Mouse (Mus musculus) heart, embryonic 12.5 days (tissue): ENCODE measurements around the gene Rin2. TPM values are rescaled to one million over a fixed set of nuclear protein-coding genes. Genes with fewer than 3 reads are reported as not detected.

ENCODE experiments used
- ATAC-seq: fragments of 200-750 bp; cut with Nextera tagmentation; 2 replicates; pipeline ENCODE4 v1.8.0; 2017; ENCODE audit warnings: moderate TSS enrichment, moderate library complexity; ENCODE audit not compliant: insufficient number of reproducible peaks, low FRiP score
- H3K27ac ChIP-seq: fragments of 300-500 bp; sonication (generic); 2 replicates; pipeline ENCODE4 v1.5.1; 2016; ENCODE audit warnings: mild to moderate bottlenecking, moderate library complexity; ENCODE audit not compliant: poor library complexity, severe bottlenecking
- H3K27me3 ChIP-seq: fragments of 300-500 bp; sonication (generic); replicated peaks from 2 replicates; pipeline ENCODE4 v1.6.1; 2016; ENCODE audit warnings: mild to moderate bottlenecking, moderate library complexity
- H3K36me3 ChIP-seq: fragments of 300-500 bp; sonication (generic); 2 replicates; pipeline ENCODE4 v1.6.1; 2016; ENCODE audit warnings: mild to moderate bottlenecking, moderate library complexity
- H3K4me1 ChIP-seq: fragments of 300-500 bp; sonication (generic); replicated peaks from 2 replicates; pipeline ENCODE4 v1.6.1; 2016; ENCODE audit warnings: mild to moderate bottlenecking
- H3K4me2 ChIP-seq: fragments of 300-500 bp; sonication (generic); 2 replicates; pipeline ENCODE4 v1.6.1; 2016; ENCODE audit warnings: mild to moderate bottlenecking, moderate library complexity
- H3K4me3 ChIP-seq: fragments of 300-500 bp; sonication (generic); 2 replicates; pipeline ENCODE4 v1.5.1; 2016; ENCODE audit warnings: mild to moderate bottlenecking
- H3K9ac ChIP-seq: fragments of 300-500 bp; sonication (generic); 2 replicates; pipeline ENCODE4 v1.6.1; 2016; ENCODE audit warnings: mild to moderate bottlenecking, moderate library complexity
- H3K9me3 ChIP-seq: fragments of 300-500 bp; sonication (generic); replicated peaks from 2 replicates; pipeline ENCODE4 v1.6.1; 2016; ENCODE audit warnings: mild to moderate bottlenecking, moderate library complexity
- WGBS: fragments of 180-500 bp; shearing (Covaris S2); methylation state at CpG from one replicate; pipeline ENCODE4 v1.1.7; 2016; 5-methylcytosine and 5-hydroxymethylcytosine counted together
- polyA plus RNA-seq: library from polyadenylated mRNA; unstranded; fragments of >200 nt; fragmentation: Nextera tagmentation; extraction: Ambion mirVana; gene quantifications from 2 replicates; pipeline ENCODE4 v1.2.1, GENCODE M21; 2016

Rin2 gene
- polyA plus RNA-seq, 1 experiment from 2014 or later, result 19.0 TPM

DNA sequence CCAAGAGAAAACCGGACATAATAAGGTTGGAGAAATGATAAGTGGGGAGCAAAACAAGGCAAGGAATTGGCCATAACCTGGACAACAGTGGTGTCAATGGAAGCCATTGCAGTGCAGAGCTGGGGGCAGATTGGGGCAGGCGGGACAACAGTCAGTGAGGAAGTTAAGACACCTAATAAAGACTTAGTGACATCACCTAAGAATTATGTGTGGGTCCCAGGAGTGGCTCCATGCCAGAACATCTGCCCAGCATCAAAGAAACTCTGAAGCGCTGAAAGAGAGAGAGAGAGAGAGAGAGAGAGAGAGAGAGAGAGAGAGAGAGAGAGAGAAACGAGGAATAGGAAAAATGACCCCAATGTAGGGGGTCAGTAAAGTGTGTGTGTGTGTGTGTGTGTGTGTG lies 6.9 kb upstream of the Rin2 start:
- Histone ChIP-seq H3K27ac (no peak overlapping the region; the same call in 1 of the 2 replicates), H3K4me3 (no peak overlapping the region), H3K27me3 (no peaks in the 10 kb centered on the region), H3K4me1 (peaks cover 8% of the 10 kb centered on the region), H3K4me2 (no peak overlapping the region), H3K36me3 (no peaks in the 10 kb centered on the region), H3K9ac (no peak overlapping the region), H3K9me3 (no peaks in the 10 kb centered on the region)
- peak; percentile 57; the same call in 1 of the 2 replicates for ATAC-seq
- 50% methylated on average over 4 of the region's 4 CpGs for WGBS

DNA sequence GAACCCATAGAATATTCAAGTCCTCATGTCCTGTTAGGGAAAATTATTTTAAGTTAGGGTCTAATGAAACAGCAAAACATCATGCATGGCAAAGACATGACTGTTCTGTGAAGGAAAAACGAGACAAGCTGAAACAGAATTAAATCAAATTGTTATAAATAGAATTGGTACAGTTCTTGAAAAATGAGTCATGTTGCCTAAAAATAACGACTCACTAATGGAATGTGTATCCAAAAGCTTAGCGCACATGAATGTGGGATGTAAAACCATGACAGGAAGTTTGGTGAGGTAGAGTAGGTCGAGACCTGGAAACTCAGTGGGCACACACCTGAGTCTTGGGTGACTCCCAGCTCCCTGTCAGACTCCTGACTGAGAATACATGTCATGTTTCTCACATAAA lies 4.9 kb upstream of the Rin2 start:
- Histone ChIP-seq H3K4me3 (no peak overlapping the region), H3K27ac (0 out of 2 replicates have a peak overlapping the region, but pooled peaks have one; percentile 9), H3K4me1 (peaks cover 20% of the 10 kb centered on the region), H3K27me3 (no peaks in the 10 kb centered on the region), H3K36me3 (no peaks in the 10 kb centered on the region), H3K4me2 (no peak overlapping the region), H3K9me3 (no peaks in the 10 kb centered on the region), H3K9ac (no peak overlapping the region)
- 64% methylated on average over 4 of the region's 4 CpGs for WGBS
- ATAC-seq, result no peak

DNA sequence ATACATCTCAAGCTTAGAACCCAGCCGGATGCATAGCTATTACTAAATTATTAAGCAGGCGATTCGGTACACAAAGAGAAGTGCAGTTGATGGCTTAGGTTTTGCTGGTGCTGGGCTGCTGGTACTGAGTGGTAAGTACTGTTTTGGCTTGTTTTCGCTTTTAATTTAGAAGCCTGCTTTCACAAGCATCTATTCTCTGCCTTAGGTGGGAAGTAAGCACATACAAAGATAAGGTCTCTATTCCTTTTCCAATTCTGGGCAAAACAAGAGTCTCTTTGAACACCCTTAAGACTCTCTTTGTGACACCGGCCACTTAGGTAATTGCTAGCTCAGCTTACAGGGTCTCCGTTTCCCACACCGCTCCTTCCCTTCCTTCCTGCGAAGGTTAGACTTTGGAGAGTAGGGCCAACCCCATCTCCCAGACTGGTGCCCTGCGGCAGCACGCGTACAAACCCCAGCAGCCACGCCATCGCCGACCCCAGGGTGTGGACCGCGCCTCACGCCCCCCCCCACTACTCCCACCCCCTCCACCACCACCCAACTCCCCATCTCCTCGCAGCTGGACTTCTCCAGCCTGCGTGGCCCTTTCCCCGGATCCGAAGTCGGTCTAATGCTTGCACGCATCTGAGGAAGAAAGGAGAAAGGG lies 396 bp upstream of the Rin2 start:
- peak overlapping the region; percentile 93 for H3K4me2 ChIP-seq
- H3K27me3 ChIP-seq, result no peaks in the 10 kb centered on the region
- H3K9me3 ChIP-seq, result 0 out of 2 replicates have a peak, but pooled peaks cover 3% of the 10 kb centered on the region
- ATAC-seq, result peak; percentile 46
- H3K9ac ChIP-seq, result peak overlapping the region; percentile 75
- peak overlapping the region; percentile 48 for H3K27ac ChIP-seq
- peaks cover 17% of the 10 kb centered on the region for H3K4me1 ChIP-seq
- peak overlapping the region; percentile 68 for H3K4me3 ChIP-seq
- 5% methylated on average over 23 of the region's 23 CpGs for WGBS
- no peaks in the 10 kb centered on the region for H3K36me3 ChIP-seq

DNA sequence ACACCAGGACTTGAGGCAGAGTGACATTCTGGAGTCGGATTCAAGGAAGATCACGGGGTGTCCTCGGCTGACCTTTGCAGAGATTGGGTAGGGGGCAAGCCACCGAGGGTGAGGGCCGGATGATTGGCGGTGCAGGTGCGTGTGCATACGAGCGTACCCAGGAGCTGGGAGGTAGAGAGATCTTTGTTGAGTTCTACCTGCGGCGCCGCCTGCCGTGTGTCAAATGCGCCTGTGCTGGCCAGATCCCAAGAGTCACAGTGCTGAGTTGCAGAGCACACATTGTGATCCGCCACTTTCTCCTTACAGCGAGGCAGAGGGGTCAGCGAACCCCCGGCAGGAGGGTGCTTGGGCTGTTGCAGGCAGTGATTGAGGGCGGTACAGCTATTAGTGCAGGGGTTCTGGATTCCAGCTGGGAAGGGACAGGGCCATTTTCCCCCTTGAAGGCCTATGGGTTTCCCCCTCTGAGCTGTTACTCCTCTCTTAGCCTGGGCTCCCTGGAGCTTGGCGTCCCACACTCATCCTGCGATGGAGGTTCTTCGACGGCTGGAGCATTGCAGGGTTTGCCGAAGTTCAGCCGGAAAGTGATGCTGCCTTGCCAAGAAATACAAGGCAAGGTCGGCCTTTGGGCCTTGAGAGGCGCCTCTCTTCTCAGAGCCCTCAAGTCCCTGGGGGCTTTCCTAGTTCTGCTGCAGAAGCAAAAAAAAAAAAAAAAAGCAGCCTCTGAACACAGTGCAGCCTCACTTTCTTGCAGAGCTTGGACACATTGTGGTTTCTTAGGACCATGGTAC lies 935 bp downstream of the Rin2 start:
- 0 out of 2 replicates have a peak, but pooled peaks cover 3% of the 10 kb centered on the region for H3K9me3 ChIP-seq
- peak overlapping the region; percentile 68 for H3K4me3 ChIP-seq
- peak overlapping the region; percentile 46 for H3K27ac ChIP-seq
- peak overlapping the region; percentile 75 for H3K9ac ChIP-seq
- peaks cover 17% of the 10 kb centered on the region for H3K4me1 ChIP-seq
- no peaks in the 10 kb centered on the region for H3K36me3 ChIP-seq
- WGBS, result 7% methylated on average over 27 of the region's 27 CpGs
- no peaks in the 10 kb centered on the region for H3K27me3 ChIP-seq
- peak overlapping the region; percentile 93 for H3K4me2 ChIP-seq
- ATAC-seq, result peak; percentile 41

DNA sequence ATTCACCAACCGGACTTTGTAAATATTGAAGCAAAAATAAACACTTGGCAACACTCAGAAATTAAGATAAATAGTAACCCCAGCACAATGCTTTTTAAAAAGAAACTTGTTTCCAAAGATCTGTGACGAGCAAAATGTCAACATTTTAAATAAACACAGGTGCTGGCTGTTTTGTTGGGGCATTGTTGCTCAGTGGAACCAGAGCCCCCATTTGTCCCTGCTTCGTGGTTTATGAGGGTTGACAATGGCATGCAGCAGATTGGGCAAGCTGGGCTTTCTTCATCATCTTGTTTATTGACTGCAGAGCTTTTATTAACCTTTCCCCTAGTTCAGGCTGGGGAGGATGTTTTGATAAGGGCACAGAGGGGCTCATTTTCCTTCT lies 1.5 kb downstream of the Rin2 start:
- Histone ChIP-seq H3K9me3 (0 out of 2 replicates have a peak, but pooled peaks cover 3% of the 10 kb centered on the region), H3K4me2 (peak overlapping the region; percentile 93), H3K4me3 (peak overlapping the region; percentile 68; the same call in 1 of the 2 replicates), H3K27ac (no peak overlapping the region), H3K9ac (no peak overlapping the region), H3K27me3 (no peaks in the 10 kb centered on the region), H3K4me1 (peaks cover 17% of the 10 kb centered on the region), H3K36me3 (no peaks in the 10 kb centered on the region)
- 61% methylated on average over 3 of the region's 3 CpGs for WGBS
- ATAC-seq, result no peak

DNA sequence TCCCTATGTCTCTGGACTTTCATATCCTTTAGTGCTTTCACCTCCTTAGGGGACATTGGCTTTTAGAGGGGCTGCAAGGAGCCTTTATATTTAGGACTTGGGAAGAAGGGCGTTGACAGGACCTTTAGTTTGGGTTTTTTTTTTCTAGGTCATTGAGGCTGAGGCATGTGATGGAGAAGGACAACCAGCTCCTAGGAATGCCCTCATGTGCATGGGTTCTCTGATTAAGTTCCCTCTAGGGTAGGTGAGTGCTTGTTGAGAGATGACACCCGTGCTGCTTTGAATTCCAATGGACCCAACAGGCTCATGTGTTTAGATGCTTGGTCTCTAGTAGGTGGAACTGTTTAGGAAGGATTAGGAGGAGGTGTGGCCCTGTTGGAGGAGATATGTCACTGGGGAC lies 1.9 kb downstream of the Rin2 start:
- H3K27me3 ChIP-seq, result no peaks in the 10 kb centered on the region
- ATAC-seq, result no peak
- peak overlapping the region; percentile 93 for H3K4me2 ChIP-seq
- H3K27ac ChIP-seq, result no peak overlapping the region
- no peak overlapping the region for H3K9ac ChIP-seq
- H3K4me3 ChIP-seq, result no peak overlapping the region
- H3K36me3 ChIP-seq, result no peaks in the 10 kb centered on the region
- 0 out of 2 replicates have a peak, but pooled peaks cover 3% of the 10 kb centered on the region for H3K9me3 ChIP-seq
- WGBS, result 76% methylated on average over 2 of the region's 2 CpGs
- peaks cover 17% of the 10 kb centered on the region for H3K4me1 ChIP-seq

GRCm38 (mm10) chr2:145680141-145680540 lies 5.1 kb downstream of the Rin2 start:
- H3K36me3 ChIP-seq, result no peaks in the 10 kb centered on the region
- no peak overlapping the region for H3K4me3 ChIP-seq
- H3K9ac ChIP-seq, result no peak overlapping the region
- H3K27me3 ChIP-seq, result no peaks in the 10 kb centered on the region
- peaks cover 27% of the 10 kb centered on the region for H3K4me1 ChIP-seq
- 80% methylated on average over 2 of the region's 2 CpGs for WGBS
- no peak for ATAC-seq
- H3K27ac ChIP-seq, result no peak overlapping the region
- 0 out of 2 replicates have a peak, but pooled peaks cover 3% of the 10 kb centered on the region for H3K9me3 ChIP-seq
- H3K4me2 ChIP-seq, result no peak overlapping the region

GRCm38 (mm10) chr2:145680762-145681161 lies 5.7 kb downstream of the Rin2 start:
- Histone ChIP-seq H3K4me2 (no peak overlapping the region), H3K4me1 (peaks cover 27% of the 10 kb centered on the region), H3K36me3 (no peaks in the 10 kb centered on the region), H3K27ac (no peak overlapping the region), H3K9ac (no peak overlapping the region), H3K9me3 (0 out of 2 replicates have a peak, but pooled peaks cover 3% of the 10 kb centered on the region), H3K4me3 (no peak overlapping the region), H3K27me3 (no peaks in the 10 kb centered on the region)
- 74% methylated on average over 9 of the region's 9 CpGs for WGBS
- ATAC-seq, result no peak

- no peak for ATAC-seq
- Histone ChIP-seq H3K4me1 (peaks cover 22% of the 10 kb centered on the region), H3K9me3 (0 out of 2 replicates have a peak, but pooled peaks cover 3% of the 10 kb centered on the region), H3K4me2 (no peak overlapping the region), H3K36me3 (no peaks in the 10 kb centered on the region), H3K27ac (no peak overlapping the region), H3K9ac (no peak overlapping the region), H3K27me3 (no peaks in the 10 kb centered on the region), H3K4me3 (no peak overlapping the region)
- WGBS, result 74% methylated on average over 4 of the region's 4 CpGs
Observed at GRCm38 (mm10) chr2:145681626-145682025, 6.6 kb downstream of the Rin2 start.

- ATAC-seq, result no peak
- 25% methylated on average over 3 of the region's 3 CpGs for WGBS
- Histone ChIP-seq H3K4me1 (peaks cover 22% of the 10 kb centered on the region), H3K4me2 (no peak overlapping the region), H3K9ac (no peak overlapping the region), H3K9me3 (no peaks in the 10 kb centered on the region), H3K27me3 (no peaks in the 10 kb centered on the region), H3K4me3 (no peak overlapping the region), H3K36me3 (no peaks in the 10 kb centered on the region), H3K27ac (no peak overlapping the region; the same call in 1 of the 2 replicates)
Observed at GRCm38 (mm10) chr2:145682924-145683323, 7.9 kb downstream of the Rin2 start.

- Histone ChIP-seq H3K36me3 (no peaks in the 10 kb centered on the region), H3K9me3 (no peaks in the 10 kb centered on the region), H3K27me3 (no peaks in the 10 kb centered on the region), H3K4me3 (no peak overlapping the region), H3K27ac (peak overlapping the region; percentile 1; the same call in 1 of the 2 replicates), H3K9ac (no peak overlapping the region), H3K4me1 (peaks cover 22% of the 10 kb centered on the region), H3K4me2 (no peak overlapping the region)
- 62% methylated on average over 3 of the region's 3 CpGs for WGBS
- ATAC-seq, result peak; percentile 39; the same call in 1 of the 2 replicates
Observed at GRCm38 (mm10) chr2:145683536-145683935, 8.5 kb downstream of the Rin2 start.
